Mouse (Mus musculus): ENCODE data around the gene Vav2.

Gene Vav2

DNA sequence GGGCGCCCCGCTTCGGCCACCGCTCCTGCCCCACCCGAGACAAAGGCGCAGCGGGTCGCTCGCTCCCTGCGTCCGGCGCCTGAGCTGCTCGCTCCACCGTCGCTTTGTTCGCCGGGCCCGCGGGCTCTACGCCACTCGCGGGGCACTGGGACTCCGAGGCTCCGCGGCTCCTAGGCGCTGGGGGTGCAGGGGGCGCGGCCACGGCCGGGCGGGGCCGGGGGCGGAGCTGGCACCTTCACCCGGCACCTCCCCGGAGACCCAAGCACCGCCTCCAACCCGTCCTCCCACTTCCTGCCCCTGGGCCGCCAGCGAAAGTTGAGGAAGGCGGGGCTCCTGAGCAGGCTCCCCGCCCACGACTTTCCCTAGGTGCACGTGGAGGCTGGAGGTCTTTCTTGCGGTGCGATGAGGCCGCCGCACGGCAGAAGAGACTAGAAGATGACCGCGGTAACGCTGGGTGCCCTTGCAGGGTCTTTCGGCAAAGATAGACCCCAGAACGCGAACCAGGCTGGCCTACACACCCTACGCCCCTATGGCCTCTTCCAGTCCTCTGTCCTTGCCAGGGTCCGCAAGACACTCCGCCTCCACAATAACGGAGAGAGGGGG lies at the start of gene Vav2:
Gene Vav2, minus strand, starts transcription at position 179 of the 603 bp plus-strand sequence.
- peak; percentile 71 to 76 for DNase-seq (ENCODE audit: low spot score in 2 of 2)

DNA sequence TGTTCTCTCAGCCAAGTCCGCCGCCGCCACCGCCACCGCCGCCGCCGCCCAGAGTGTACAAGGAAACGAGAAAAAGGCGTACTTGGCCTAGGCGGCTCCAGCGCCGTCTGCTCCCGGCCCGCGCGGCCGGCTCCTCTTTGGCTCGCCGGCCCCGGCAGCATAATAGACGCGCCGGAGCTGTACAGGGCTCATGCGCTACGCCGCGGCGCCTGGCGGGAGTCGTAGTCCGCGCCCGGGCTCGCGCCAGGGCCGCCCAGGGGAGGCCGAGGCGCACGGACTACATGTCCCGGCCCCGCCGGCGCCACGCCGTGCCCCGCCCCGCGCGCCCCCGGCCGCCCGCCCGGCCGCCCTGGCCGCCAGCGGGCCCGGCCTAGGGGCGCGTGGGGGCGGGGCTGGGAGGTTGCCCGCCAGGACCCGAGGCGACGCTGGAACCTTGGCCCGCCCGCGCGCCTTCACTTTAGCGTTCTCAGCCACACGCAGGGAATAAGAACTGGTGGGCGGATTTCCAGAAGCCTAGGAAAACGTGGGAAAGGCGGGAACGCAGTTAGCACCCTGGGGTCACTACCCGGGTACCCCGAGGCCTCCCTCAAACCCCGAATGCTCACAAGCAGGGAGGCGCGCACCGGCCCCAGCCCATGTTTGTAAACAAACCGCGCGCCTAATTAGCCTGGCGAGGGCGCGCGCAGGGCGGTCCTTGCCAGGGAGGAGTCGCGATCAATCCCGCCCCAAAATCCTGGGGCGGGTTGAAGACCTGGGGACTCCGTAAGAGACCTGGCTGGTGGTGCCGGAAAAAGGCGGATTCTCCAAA lies 48.9 kb upstream of the Vav2 start:
- DNase-seq (ENCODE audit: low spot score in 2 of 2): peak; percentile 88 to 94

DNA sequence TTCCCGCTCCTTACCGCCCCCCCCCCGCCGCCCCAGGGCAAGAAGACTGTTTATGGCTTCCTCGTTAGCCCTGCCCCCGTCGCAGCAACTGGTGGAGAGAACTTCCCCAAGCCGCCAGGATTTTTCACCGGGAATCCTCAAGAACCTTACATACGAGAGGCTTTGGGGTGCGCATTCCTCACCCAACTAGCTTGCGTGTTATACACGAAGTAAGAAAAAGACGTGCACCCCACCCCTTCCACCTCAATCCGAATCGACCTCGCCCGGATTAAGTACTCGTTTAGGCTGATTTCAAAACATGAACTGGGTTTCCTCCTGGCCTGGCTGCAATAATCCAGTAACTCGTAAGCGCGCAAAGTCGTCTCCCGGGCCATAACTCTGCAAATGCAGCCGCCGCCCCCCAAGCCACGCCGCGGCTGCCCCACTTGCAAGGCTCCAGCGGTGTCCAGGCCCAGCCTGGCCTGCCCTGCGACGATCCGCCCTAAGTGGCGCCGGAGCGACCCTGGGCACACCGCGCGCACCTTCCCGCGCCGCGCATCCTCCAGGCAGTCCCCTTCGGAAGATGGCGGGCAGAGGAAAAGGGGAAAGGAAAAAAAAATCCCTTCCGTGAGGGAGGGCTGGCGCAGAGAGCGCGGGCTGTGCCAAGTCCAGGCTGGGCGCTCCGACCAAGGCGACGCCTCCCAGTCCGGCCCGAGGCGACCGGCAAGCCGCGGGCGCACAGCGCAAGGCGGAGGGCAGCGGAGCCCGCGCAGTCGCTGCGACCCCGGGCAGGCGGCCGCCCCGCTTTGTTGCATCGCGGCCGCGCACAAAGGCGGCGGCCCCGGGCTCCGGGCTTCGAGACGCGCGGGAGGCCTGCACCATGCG lies 48.0 kb upstream of the Vav2 start:
- DNase-seq (ENCODE audit: low spot score in 2 of 2): no peak

DNA sequence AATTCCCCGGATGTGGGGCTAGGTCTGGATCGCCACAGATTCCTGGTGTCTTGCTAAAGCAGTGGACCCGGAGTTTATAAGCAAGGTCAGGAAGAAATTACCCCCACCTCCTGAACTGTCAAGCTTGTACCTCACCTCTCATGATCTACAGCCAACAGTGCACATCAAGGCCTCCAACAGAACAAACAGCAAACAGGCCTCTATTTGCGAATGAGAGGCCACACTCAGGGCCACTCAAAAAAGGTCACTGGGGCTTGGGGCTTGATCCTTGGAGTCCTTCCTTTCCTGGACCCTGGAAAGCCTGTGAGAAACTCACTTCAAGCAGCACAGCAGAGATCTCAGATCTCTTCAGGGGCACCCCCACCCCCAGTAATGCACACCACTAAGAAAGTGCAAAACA lies 47.1 kb upstream of the Vav2 start:
- no peak for DNase-seq (ENCODE audit: low spot score in 2 of 2)

DNA sequence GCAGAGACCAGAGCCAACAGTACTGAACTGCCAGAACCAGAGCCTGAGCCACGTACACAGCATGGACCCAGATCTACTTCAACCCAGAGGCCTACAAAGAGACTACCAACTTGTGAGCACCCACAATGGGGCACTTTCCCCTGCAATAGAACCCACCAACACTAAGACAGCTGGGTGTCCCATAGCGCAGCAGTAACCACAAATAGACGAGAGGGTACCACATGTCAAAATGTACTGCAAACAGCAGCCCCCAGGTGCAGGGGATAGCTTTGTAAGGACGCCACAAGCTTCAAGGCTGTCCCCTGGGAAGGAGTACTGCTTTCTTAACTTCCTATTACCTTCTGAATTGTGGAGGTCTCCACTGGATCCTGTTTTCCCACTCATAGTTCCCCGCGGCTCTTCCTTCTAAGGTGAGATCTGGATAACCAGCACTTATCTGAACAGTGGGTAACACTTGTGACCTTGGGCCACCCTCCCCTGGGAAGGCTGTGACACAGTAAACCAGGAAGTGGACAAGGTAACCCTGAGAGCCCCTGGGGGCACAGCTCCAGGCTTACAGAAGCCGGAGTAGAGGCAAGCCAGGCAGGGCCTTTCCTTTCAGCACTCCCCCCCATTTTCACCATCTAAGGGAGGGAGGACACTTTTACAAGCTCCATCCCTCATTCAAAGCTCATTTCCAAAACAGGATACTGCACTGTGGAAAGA lies 46.4 kb upstream of the Vav2 start:
- DNase-seq (ENCODE audit: low spot score in 2 of 2): no peak

DNA sequence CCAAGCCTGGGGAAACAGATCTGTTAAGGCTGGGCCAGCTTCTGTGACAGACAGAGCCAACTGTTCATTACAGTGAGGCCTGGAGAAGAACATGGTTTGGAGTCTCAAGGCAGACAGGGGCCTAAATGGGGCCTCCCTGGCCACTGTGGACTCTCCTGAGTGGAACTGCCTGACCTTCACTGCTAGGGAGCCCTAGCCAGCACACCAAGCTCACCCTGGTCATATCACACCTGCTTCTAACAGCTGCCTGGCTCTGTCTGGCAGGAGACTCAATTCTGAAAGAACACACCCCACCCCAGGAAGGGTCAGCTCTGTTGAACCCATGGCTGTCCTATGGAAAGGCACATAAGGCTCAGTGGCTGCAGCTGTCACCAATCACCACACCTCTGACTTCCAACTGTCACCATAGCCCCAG lies 44.3 kb upstream of the Vav2 start:
- no peak for DNase-seq (ENCODE audit: low spot score in 2 of 2)

DNA sequence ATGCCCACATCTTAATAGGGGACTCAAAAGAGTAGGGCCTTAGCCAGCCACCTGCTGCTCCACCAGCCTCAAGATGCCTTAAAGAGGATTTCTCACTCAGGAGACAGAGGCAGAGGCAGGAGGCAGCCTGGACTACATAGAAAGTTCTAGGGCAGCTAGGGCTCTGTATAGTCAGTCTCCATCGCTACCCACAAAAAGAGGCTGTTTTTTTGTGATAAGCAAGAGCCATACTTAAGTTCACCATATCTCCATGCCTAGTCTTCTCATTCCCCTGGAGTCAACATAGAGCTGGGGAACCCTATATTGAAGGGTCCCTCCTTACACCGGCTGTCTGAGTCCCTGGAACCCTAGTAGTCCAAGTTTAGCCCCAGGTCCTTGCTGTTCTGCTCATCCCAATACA lies 43.7 kb upstream of the Vav2 start:
- no peak for DNase-seq (ENCODE audit: low spot score in 2 of 2)

DNA sequence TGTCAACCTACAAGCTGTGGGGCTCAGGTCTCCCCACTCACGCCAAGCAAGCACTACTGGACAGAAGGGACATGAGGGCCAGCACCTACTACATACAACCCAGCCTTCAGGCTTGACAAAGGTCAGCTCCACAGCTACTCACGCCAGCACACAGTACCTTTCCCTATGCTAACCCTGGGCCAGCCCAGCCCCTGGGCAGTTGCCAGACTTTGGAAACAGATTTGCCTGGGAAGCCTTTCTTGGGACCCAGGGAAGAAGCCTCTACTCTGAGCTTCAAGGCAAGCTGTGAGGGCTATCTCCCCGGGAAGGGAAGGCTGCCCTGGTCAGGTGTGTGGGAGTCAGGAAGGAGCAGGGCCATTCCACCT lies 43.1 kb upstream of the Vav2 start:
- DNase-seq (ENCODE audit: low spot score in 2 of 2): no peak

DNA sequence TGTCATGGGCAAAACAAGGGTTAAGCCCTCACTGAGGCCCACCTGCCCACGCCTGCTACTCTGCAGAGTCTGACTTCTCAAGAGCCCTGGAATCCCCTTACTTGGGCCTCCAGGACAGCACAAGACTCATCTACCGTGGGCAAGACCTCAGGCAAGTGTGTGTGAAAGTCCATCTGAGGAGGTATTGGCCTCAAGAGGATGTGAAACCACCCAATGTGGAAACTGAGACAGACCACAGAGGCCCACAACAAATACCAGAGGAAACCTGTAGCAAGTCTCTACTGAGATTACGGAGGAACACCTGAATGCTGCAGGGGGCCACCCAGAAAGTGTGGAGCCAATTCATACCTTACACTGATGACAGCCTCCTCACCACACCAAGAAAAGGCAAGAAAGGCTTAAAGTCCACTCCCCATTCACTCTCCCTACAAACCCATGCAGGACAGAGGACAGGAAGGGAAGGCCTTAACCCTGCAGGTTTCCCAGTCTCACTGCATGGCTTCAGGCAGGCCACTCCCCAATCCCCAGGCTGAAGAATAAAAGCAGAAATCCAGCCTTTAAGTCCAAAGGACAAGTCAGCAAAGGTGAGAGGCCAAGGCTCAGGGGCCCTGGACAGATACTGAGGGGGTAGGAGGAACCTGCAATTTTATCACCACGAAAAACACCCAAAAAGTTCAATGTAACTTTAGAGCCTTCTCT lies 42.6 kb upstream of the Vav2 start:
- no peak for DNase-seq (ENCODE audit: low spot score in 2 of 2)

DNA sequence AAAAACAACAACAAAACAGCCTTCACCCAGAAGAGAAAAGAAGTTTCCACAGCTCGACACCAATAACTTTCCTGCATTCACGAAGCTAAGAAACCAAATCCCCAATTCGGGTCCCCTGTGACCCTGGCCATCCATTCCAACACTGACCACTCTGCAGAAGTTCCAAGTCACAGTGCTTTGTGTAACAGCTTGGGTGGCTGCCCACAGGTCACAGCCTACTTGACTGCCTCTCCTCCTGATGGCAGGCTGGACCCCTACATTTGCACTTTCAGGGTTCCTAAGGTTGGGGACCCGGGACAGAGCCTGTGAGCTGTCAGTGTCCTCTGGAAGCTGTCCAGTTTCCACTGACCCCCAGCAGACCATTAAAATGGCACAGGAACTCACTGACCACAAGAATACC lies 36.1 kb upstream of the Vav2 start:
- DNase-seq (ENCODE audit: low spot score in 2 of 2): no peak

DNA sequence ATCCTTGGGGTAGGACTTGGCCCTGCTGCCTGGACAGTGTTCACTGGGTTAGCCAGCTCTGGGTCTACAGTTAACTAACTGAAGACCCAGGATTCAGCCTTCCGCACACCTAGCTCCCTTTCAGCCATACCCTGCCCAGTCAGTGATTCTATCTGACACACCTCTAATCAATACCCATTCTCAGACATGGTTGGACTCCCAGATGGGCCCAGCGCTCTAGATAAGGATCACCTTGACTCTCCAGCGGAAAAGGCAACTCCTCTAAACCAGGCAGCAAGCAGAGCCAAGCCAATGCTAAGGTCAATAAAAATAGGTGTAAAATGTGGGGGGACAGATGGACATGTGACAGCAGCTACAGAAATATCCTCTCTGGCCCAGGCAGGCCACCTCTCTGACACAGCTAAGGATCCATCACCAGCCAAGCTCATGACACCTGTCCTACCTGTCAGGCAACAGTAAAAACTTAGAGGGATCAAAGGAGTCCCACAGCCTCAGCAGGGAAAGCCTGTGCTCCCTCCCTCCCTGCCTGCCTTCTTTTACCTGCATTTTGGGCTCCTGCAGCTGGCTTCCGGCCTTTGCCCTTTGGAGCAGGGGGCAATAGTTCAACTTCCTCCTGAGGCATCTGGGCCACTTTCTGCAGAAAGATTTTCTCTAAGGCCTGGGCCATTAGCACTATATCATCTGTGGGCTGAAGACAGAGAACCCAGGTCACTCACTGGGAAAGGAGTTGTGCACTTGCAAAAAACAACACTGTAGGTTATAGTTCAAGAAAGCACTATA lies 35.2 kb upstream of the Vav2 start:
- no peak for DNase-seq (ENCODE audit: low spot score in 2 of 2)

DNA sequence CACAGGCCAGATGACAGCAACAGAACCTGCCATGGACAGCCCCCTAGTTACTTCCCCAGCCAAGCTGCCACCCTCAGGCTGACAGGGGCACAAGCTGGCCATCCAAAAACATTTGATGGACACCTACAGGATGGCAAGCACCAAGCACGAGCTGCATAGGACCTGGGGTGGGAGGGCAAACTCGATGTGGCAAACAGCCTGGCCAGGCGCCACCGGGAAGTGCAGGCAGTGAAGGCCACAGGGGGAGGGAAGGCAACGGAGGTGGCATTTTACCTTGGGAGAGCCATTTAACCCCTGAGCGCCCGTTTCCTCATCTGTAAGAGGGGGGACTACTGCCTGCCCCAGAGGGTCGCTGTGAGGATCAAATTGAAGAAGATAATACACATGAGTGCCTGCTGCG lies 33.8 kb upstream of the Vav2 start:
- DNase-seq (ENCODE audit: low spot score in 2 of 2): no peak

DNA sequence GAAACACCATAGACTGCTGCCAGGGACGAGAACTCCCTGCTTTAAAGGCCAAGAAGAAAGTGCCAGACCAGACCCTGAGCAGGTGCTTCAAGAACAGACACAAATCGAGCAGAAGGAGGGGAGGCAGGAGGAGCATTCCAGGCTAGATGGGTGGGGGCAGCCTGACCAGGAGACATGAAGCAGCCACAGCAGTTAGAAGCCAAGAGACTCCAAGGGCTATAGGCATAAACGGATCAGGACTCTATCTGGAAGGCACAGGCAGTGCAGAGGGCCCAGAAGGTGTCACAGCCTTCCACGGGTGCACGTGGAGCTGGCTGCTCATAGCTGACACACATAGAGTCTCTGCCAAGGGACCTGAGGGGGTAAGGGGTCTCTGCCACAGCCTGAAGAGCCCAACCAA lies 33.3 kb upstream of the Vav2 start:
- DNase-seq (ENCODE audit: low spot score in 2 of 2): no peak

DNA sequence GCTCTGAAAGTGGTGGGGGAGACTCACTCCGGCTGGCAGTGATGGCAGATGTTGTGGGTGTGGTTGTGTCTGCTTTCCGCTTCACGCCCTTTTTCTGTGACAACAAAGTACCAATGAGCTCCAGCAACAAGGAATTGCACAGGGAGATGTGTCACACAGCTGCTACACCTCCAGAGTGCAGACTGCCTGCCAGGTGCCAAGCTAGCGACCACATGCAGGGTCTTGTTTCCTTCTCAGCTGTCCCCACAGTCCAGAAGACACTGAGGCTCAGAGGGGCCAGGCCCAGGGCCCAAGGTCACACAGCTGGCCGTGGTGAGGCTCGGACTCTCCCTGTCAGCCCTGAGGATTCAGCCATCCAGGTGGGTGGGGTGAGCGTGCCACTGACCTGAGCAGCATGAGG lies 32.9 kb upstream of the Vav2 start:
- no peak for DNase-seq (ENCODE audit: low spot score in 2 of 2)

DNA sequence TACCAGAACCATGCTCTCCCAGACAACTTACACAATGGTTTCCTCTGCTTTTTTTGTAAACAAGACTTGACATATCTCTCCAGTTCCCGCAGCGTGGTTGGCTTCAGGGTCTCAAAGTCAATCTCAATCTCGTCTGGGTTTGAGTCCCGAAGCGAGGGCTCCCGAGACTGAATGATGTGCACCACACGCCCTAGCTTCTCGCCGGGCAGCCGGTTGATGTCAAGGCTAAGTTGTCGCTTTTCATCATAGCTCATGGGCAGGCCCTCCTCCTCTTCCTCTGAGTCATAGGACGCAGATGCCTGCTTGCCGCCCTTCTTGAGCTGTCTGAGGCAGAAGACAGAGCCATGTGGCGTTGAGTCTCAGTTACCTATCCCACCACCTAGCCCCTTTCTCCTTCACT lies 23.4 kb upstream of the Vav2 start:
- no peak for DNase-seq (ENCODE audit: low spot score in 2 of 2)

DNA sequence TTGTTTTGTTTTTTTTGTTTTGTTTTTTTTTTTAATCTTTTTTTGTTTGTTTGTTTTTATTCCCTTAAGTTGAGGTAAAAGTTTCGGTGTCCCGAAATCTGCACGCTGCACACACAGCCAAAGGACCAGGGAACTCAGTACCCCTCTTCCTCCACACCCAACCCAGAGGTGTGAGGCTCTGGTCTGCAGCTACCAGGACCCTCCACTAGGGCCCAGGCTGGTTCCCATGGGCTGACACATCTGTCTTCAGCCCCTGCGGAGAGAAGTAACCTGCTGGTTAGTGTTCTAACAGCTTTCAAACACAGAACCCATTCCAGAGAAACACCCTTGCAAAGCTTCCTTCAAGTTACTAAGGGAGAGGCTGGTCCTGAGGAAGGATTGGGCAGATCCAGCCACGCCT lies 20.9 kb upstream of the Vav2 start:
- DNase-seq (ENCODE audit: low spot score in 2 of 2): no peak

DNA sequence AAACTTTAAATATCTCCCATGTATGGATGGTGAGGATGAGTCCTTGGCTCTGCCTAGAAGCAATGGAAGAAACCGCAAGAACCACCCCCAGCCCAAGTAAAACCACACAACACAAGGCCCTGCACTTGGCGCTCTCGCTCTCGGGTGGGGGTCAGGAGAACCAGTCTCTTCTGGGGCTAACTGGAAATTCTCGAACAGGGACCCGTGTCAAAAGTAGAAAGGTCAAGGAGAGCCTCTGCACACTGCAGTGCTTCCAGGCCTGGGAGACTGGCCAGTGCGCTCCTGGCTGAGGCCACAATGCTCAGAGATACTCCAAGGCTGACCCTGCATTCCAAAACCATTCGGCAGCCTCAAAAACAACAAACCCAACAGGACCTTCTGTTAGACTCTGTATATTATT lies 20.0 kb upstream of the Vav2 start:
- DNase-seq (ENCODE audit: low spot score in 2 of 2): no peak

DNA sequence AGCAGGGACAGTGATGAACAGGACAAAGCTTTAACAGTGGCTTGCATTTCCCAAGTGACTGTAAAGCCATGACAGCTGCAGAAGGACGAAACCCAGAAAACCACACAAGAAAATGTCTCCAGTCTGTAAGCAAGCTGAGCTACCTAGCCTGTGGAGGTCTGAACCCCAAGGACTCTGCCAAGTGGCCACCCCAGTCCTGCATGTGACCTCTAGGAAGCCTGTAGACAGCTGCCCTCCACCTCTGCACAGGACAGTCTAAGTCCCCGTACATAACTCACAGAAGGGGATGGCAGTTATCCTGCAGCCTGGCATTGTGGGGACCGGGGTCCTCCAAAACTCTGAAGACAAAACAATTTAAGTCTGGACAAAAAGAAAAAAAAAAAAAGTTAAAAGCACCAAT lies 19.1 kb upstream of the Vav2 start:
- DNase-seq (ENCODE audit: low spot score in 2 of 2): no peak

DNA sequence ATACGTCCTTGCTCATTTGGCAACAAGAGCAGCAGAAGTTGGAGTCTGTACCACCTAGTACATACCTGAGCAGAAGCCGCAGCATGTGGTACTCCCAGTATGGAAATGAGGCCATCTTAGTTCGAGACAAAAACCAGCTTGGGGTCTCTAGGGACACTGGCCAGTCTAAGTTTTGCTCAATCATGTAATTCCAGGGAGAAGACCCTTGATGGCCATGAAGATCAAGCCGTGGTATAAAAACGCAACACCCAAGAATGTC lies 16.5 kb upstream of the Vav2 start:
- DNase-seq (ENCODE audit: low spot score in 2 of 2): no peak

DNA sequence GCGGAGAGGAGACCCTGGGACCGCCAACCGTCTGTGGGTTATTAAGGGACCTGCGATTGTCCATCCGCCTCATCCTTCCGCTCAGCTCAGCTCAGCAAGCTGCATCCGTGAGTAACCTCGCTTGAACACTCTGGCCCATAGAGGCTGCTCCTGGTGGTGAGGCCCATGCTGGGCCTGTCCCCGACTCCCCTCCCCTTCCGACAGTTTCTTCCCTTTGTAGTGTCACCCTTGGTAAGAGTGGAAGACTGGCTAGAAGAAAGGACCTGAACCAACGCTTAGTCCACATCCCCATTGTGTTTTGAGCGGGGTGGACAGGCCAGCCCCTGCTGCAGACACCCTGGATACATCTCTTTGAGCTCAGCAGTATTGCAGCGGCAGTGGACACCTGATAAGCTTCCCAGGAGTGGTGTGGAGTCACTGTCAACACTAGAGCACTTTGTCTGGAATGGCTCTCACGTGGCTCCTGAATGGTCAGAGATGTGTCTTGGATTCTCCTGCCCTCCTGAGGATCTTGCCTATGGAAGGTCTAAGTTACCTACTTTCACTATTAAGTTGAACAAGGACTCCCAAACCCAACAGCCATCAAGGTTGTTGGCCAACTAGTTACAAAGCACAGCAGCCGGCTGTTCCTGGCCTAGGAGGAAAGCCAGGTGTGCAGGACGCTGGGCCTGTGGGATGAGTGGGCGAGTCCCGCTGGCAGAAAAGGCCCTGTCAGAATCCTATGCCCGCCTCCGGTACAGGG lies 16.0 kb upstream of the Vav2 start:
- no peak for DNase-seq (ENCODE audit: low spot score in 2 of 2)

Measured in frontal cortex, postnatal 36 days (tissue).